Mouse (Mus musculus) small intestine, adult 2 months (tissue): ENCODE measurements around the gene Rnf150. TPM values are rescaled to one million over a fixed set of nuclear protein-coding genes. Genes with fewer than 3 reads are reported as not detected.

Source experiments
- H3K27ac ChIP-seq: fragments of 200-500 bp; 2 replicates; pipeline ENCODE4 v1.5.1; 2012; ENCODE audit warnings: low read depth, low read length, control low read depth, inconsistent platforms; ENCODE audit not compliant: insufficient read depth
- H3K27me3 ChIP-seq: fragments of 200-500 bp; 2 replicates; pipeline ENCODE4 v1.6.1; 2012; ENCODE audit warnings: mild to moderate bottlenecking, moderate library complexity, low read length, inconsistent platforms; ENCODE audit not compliant: control insufficient read depth, insufficient read depth
- H3K36me3 ChIP-seq: fragments of 200-500 bp; 2 replicates; pipeline ENCODE4 v1.6.1; 2012; ENCODE audit warnings: mild to moderate bottlenecking, low read length, control low read depth, inconsistent platforms; ENCODE audit not compliant: control insufficient read depth, insufficient read depth
- H3K4me1 ChIP-seq: fragments of 200-500 bp; 2 replicates; pipeline ENCODE4 v1.6.1; 2012; ENCODE audit warnings: low read length, inconsistent platforms, mixed read lengths; ENCODE audit not compliant: control insufficient read depth, insufficient read depth, insufficient read length
- H3K4me3 ChIP-seq: fragments of 200-500 bp; 2 replicates; pipeline ENCODE4 v1.5.1; 2012; ENCODE audit warnings: low read depth, mild to moderate bottlenecking, control low read depth, inconsistent platforms, low read length, moderate library complexity
- CTCF ChIP-seq: fragments of 200-500 bp; IDR thresholded peaks from 2 replicates; pipeline ENCODE4 v1.5.1; 2012; ENCODE audit warnings: low read depth, mild to moderate bottlenecking, control low read depth, inconsistent platforms, low read length, moderate library complexity, mixed read lengths; ENCODE audit not compliant: insufficient replicate concordance, insufficient read length; ENCODE audit errors: extremely low read depth
- POLR2A ChIP-seq: fragments of 200-500 bp; IDR thresholded peaks from 2 replicates; pipeline ENCODE4 v1.6.1; 2012; ENCODE audit warnings: low read depth, mild to moderate bottlenecking, control low read depth, inconsistent platforms, low read length, moderate library complexity
- WGBS: fragments of 180-500 bp; shearing (Covaris S2); methylation state at CpG from one replicate; pipeline ENCODE4 v1.1.7; 2018; 5-methylcytosine and 5-hydroxymethylcytosine counted together
- polyA plus RNA-seq: library from polyadenylated mRNA; depleted of rRNA; stranded (reverse); fragments of >200 nt; gene quantifications from 2 replicates; pipeline ENCODE4 v1.2.3, GENCODE M21; 2012

Gene Rnf150
- polyA plus RNA-seq, 1 experiment: 0.32 TPM

GRCm38 (mm10) chr8:82846098-82846497 is 17.1 kb upstream of the Rnf150 start:
- Histone ChIP-seq H3K27ac (no peak overlapping the region), H3K36me3 (no peaks in the 10 kb centered on the region), H3K4me3 (no peak overlapping the region), H3K27me3 (no peaks in the 10 kb centered on the region), H3K4me1 (no peaks in the 10 kb centered on the region)
- 51% methylated on average over 2 of the region's 2 CpGs for WGBS
- TF ChIP-seq POLR2A (no peak), CTCF (no peak)

DNA sequence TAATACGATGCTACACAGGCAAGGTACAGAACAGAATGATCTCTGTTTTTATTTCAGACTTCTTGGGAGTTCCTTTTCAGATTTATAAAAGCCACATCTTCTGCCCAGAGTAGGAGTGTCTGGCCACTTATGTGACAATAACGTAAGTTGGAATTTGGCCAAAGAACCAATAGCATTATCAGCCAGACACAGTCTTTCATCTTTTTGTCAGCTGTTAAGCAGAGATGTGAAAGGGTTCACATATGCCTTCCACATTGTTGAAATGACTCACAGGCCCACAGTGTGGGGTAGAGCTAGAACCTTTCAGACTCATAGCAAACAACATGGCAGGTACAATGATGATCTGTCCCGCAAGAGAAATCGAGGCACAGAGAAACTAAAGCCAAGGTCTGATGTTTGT is 16.4 kb upstream of the Rnf150 start:
- Histone ChIP-seq H3K27me3 (no peaks in the 10 kb centered on the region), H3K4me1 (no peaks in the 10 kb centered on the region), H3K4me3 (no peak overlapping the region), H3K27ac (no peak overlapping the region), H3K36me3 (no peaks in the 10 kb centered on the region)
- 51% methylated on average over 4 of the region's 4 CpGs for WGBS
- no peak for TF ChIP-seq CTCF
- no peak for TF ChIP-seq POLR2A

- Histone ChIP-seq H3K27me3 (peaks cover 5% of the 10 kb centered on the region), H3K4me1 (no peaks in the 10 kb centered on the region), H3K4me3 (no peak overlapping the region), H3K36me3 (no peaks in the 10 kb centered on the region), H3K27ac (no peak overlapping the region)
- WGBS: 47% methylated on average over 9 of the region's 9 CpGs
- no peak for TF ChIP-seq CTCF
- no peak for TF ChIP-seq POLR2A
Observed at GRCm38 (mm10) chr8:82858541-82859342, 4.4 kb upstream of the Rnf150 start.

DNA sequence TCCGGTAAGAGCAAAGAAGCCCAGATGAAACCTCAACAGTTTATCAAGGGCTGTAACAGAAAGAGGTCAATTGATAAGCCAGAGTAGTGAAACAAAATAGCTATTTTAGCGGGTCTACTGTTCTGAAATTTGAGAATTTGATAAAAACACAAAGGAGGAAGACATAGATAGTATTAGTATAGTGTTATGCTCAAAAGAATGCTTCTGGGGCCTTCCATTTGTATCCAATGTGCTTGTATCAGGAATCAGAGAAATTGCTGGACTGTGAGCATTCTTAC is 3.9 kb upstream of the Rnf150 start:
- H3K27me3 ChIP-seq: peaks cover 9% of the 10 kb centered on the region
- no peak overlapping the region for H3K4me3 ChIP-seq
- TF ChIP-seq CTCF: no peak
- no peak for TF ChIP-seq POLR2A
- no peak overlapping the region for H3K27ac ChIP-seq
- 51% methylated on average over 2 of the region's 2 CpGs for WGBS
- H3K36me3 ChIP-seq: no peaks in the 10 kb centered on the region
- no peaks in the 10 kb centered on the region; the same call in 1 of the 2 replicates for H3K4me1 ChIP-seq

GRCm38 (mm10) chr8:82863745-82864520 is 777 bp downstream of the Rnf150 start:
- peaks cover 9% of the 10 kb centered on the region for H3K27me3 ChIP-seq
- peak overlapping the region; percentile 66 for H3K4me3 ChIP-seq
- H3K36me3 ChIP-seq: no peaks in the 10 kb centered on the region
- WGBS: under 1% methylated on average over 77 of the region's 80 CpGs
- no peak for TF ChIP-seq POLR2A
- TF ChIP-seq CTCF: no peak
- no peaks in the 10 kb centered on the region; the same call in 1 of the 2 replicates for H3K4me1 ChIP-seq
- H3K27ac ChIP-seq: no peak overlapping the region

GRCm38 (mm10) chr8:82864521-82864818 is 1.3 kb downstream of the Rnf150 start:
- Histone ChIP-seq H3K4me3 (peak overlapping the region; percentile 66), H3K27ac (no peak overlapping the region), H3K27me3 (peaks cover 9% of the 10 kb centered on the region), H3K4me1 (no peaks in the 10 kb centered on the region; the same call in 1 of the 2 replicates), H3K36me3 (no peaks in the 10 kb centered on the region)
- no peak for TF ChIP-seq CTCF
- WGBS: 2% methylated on average over 10 of the region's 10 CpGs

- H3K27ac ChIP-seq: no peak overlapping the region
- H3K4me1 ChIP-seq: no peaks in the 10 kb centered on the region; the same call in 1 of the 2 replicates
- no peaks in the 10 kb centered on the region for H3K36me3 ChIP-seq
- peaks cover 9% of the 10 kb centered on the region for H3K27me3 ChIP-seq
- WGBS: 52% methylated on average over 5 of the region's 5 CpGs
- no peak overlapping the region for H3K4me3 ChIP-seq
- TF ChIP-seq CTCF (no peak), POLR2A (no peak)
Observed at GRCm38 (mm10) chr8:82865239-82865638, 2.1 kb downstream of the Rnf150 start.
